Mouse (Mus musculus): ENCODE measurements around the gene Pcdh15. TPM values are rescaled to one million over a fixed set of nuclear protein-coding genes. Genes with fewer than 3 reads are reported as not detected.

Pcdh15 gene
- total and polyA plus RNA-seq, 3 experiments: not detected

- no peak for TF ChIP-seq MYC (IDR thresholded peaks at IDR 0.05; ENCODE audit: low read depth, low read length)
- no peak for TF ChIP-seq USF1 (IDR thresholded peaks at IDR 0.05; ENCODE audit: low read depth, low read length)
- no peak for TF ChIP-seq MAX (IDR thresholded peaks at IDR 0.05; ENCODE audit: low read length)
Observed at GRCm38 (mm10) chr10:74339247-74340160, 1240.4 kb downstream of the Pcdh15 start (continued).

GRCm38 (mm10) chr10:74359526-74359925 lies 1260.4 kb downstream of the Pcdh15 start:
- H3K27ac ChIP-seq (ENCODE audit: control insufficient read depth, low read depth, low read length): no peak overlapping the region
- H3K9ac ChIP-seq (ENCODE audit: control insufficient read depth, low read depth, low read length, poor library complexity, severe bottlenecking): no peak overlapping the region
- no peak for TF ChIP-seq BHLHE40 (IDR thresholded peaks at IDR 0.05; ENCODE audit: borderline replicate concordance, low read depth, low read length)
- no peak for TF ChIP-seq GATA1 (IDR thresholded peaks at IDR 0.05; ENCODE audit: low read depth, low read length)
- TF ChIP-seq NELFE (IDR thresholded peaks at IDR 0.05; ENCODE audit: low read depth, low read length): no peak
- TF ChIP-seq TCF12 (IDR thresholded peaks at IDR 0.05; ENCODE audit: low read depth, low read length): no peak
- TF ChIP-seq MAFK (IDR thresholded peaks at IDR 0.05; ENCODE audit: borderline replicate concordance, low read depth, low read length): no peak
- TF ChIP-seq MAX (IDR thresholded peaks at IDR 0.05; ENCODE audit: low read length): no peak
- no peak for TF ChIP-seq USF1 (IDR thresholded peaks at IDR 0.05; ENCODE audit: low read depth, low read length)
- no peak for TF ChIP-seq ETS1 (IDR thresholded peaks at IDR 0.05; ENCODE audit: low read depth, low read length)
- no peak for TF ChIP-seq ELF1 (IDR thresholded peaks at IDR 0.05; ENCODE audit: low read depth, low read length)
- TF ChIP-seq E2F4 (IDR thresholded peaks at IDR 0.05; ENCODE audit: borderline replicate concordance, low read depth, low read length): no peak
- no peak for TF ChIP-seq EP300 (IDR thresholded peaks at IDR 0.05; ENCODE audit: low read depth in 1 of 2, low read length in 2 of 2)
- TF ChIP-seq JUND (IDR thresholded peaks at IDR 0.05; ENCODE audit: low read depth, low read length): no peak
- no peak for TF ChIP-seq HCFC1 (IDR thresholded peaks at IDR 0.05; ENCODE audit: low read depth, low read length)
- TF ChIP-seq GABPA (IDR thresholded peaks at IDR 0.05; ENCODE audit: low read depth, low read length): no peak
- TF ChIP-seq RAD21 (IDR thresholded peaks at IDR 0.05; ENCODE audit: low read depth, low read length): no peak
- TF ChIP-seq SMC3 (IDR thresholded peaks at IDR 0.05; ENCODE audit: low read depth, low read length): no peak
- TF ChIP-seq POLR2A (IDR thresholded peaks at IDR 0.05; ENCODE audit: control insufficient read depth in 1 of 2, insufficient read depth in 1 of 2, low read depth in 1 of 2, low read length in 2 of 2, poor library complexity in 1 of 2): no peak
- H3K4me3 ChIP-seq (ENCODE audit: control insufficient read depth in 1 of 2, insufficient read depth in 1 of 2, low read depth in 2 of 2, low read length in 2 of 2): no peak overlapping the region
- no peaks in the 10 kb centered on the region for H3K4me1 ChIP-seq (ENCODE audit: control insufficient read depth in 1 of 2, insufficient read depth in 2 of 2, low read length in 2 of 2)
- no peak for DNase-seq (ENCODE audit: low read depth, low spot score)
- H3K36me3 ChIP-seq (ENCODE audit: control insufficient read depth in 1 of 2, insufficient read depth in 2 of 2, low read length in 2 of 2): no peaks in the 10 kb centered on the region
- H3K79me2 ChIP-seq (ENCODE audit: control insufficient read depth, insufficient read depth, low read length, poor library complexity): no peaks in the 10 kb centered on the region
- H3K27me3 ChIP-seq (ENCODE audit: control insufficient read depth in 1 of 2, insufficient read depth in 2 of 2, low read length in 2 of 2): no peaks in the 10 kb centered on the region
- no peaks in the 10 kb centered on the region for H3K9me3 ChIP-seq (replicated peaks; ENCODE audit: insufficient read depth, low read length)

All from MEL (cell line).